Mouse (Mus musculus) heart, embryonic 15.5 days (tissue): ENCODE results near the gene Kcnk7. TPM values are rescaled to one million over a fixed set of nuclear protein-coding genes. Genes with fewer than 3 reads are reported as not detected.

ENCODE experiments used
- ATAC-seq: fragments of 200-750 bp; cut with Nextera tagmentation; replicated peaks from 2 replicates; pipeline ENCODE4 v1.8.0; 2017; ENCODE audit warnings: low read depth, moderate TSS enrichment; ENCODE audit not compliant: insufficient number of reproducible peaks, insufficient read depth, low FRiP score
- H3K27ac ChIP-seq: fragments of 300-500 bp; sonication (generic); 2 replicates; pipeline ENCODE4 v1.5.1; 2015; ENCODE audit warnings: mild to moderate bottlenecking, inconsistent platforms
- H3K27me3 ChIP-seq: fragments of 300-500 bp; sonication (generic); 2 replicates; pipeline ENCODE4 v1.6.1; 2015; ENCODE audit warnings: inconsistent platforms
- H3K36me3 ChIP-seq: fragments of 300-500 bp; sonication (generic); 2 replicates; pipeline ENCODE4 v1.6.1; 2015; ENCODE audit warnings: mild to moderate bottlenecking, inconsistent platforms
- H3K4me1 ChIP-seq: fragments of 300-500 bp; sonication (generic); replicated peaks from 2 replicates; pipeline ENCODE4 v1.6.1; 2015; ENCODE audit warnings: inconsistent platforms
- H3K4me2 ChIP-seq: fragments of 300-500 bp; sonication (generic); 2 replicates; pipeline ENCODE4 v1.6.1; 2015; ENCODE audit warnings: inconsistent platforms, mild to moderate bottlenecking, moderate library complexity
- H3K4me3 ChIP-seq: fragments of 300-500 bp; sonication (generic); 2 replicates; pipeline ENCODE4 v1.5.1; 2015; ENCODE audit warnings: mild to moderate bottlenecking, inconsistent platforms
- H3K9ac ChIP-seq: fragments of 300-500 bp; sonication (generic); 2 replicates; pipeline ENCODE4 v1.6.1; 2015; ENCODE audit warnings: mild to moderate bottlenecking, inconsistent platforms
- H3K9me3 ChIP-seq: fragments of 300-500 bp; sonication (generic); replicated peaks from 2 replicates; pipeline ENCODE4 v1.6.1; 2016; ENCODE audit warnings: inconsistent platforms
- WGBS: fragments of 180-500 bp; shearing (Covaris S2); methylation state at CpG from one replicate; pipeline ENCODE4 v1.1.7; 2015; ENCODE audit warnings: mixed read lengths; 5-methylcytosine and 5-hydroxymethylcytosine counted together
- polyA plus RNA-seq: library from polyadenylated mRNA; unstranded; fragments of >200 nt; fragmentation: Nextera tagmentation; extraction: Ambion mirVana; gene quantifications from 2 replicates; pipeline ENCODE4 v1.2.1, GENCODE M21; 2015

The Kcnk7 gene
- polyA plus RNA-seq, 1 experiment from 2014 or later: 0.40 TPM

DNA sequence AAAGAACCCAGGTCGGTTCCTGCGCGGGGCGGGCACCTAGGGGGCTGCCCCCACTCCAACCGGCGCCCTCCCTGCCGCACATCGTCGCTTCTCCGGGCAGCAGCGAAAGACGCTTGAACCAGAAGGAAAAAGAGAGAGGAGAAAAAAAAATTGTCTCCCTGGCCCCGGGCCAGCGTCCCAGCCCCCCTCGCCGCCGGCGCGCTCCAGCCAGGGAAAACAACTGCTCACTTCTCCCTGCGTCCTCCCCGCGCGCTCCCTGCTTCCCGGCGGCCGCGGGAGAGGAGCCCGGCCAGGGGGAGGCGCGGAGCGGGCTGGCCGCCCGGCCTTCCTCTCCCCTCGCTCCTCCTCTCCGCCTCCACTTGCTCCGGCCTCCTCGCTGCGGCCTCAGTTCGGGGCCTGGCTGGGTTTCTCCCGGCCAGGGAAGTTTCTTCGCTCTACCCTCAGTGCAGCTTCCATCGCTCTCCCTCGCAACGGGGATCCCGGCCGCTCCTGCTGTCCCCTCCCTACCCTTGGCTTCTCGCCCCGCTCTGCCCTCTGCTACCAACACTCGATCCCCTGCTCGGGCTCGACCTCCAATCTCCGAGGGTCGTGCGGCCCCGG is 37.6 kb downstream of the Kcnk7 start:
- under 1% methylated on average over 52 of the region's 55 CpGs for WGBS
- Histone ChIP-seq H3K4me1 (peaks cover 67% of the 10 kb centered on the region), H3K27me3 (peaks cover 32% of the 10 kb centered on the region), H3K9me3 (no peaks in the 10 kb centered on the region), H3K4me2 (peak overlapping the region; percentile 96), H3K36me3 (no peaks in the 10 kb centered on the region), H3K27ac (peak overlapping the region; percentile 94), H3K9ac (peak overlapping the region; percentile 90), H3K4me3 (peak overlapping the region; percentile 68)
- peak; percentile 76 for ATAC-seq

GRCm38 (mm10) chr19:5742241-5742641 is 38.1 kb downstream of the Kcnk7 start:
- peak; percentile 33 for ATAC-seq
- Histone ChIP-seq H3K27me3 (peaks cover 29% of the 10 kb centered on the region), H3K9ac (peak overlapping the region; percentile 90), H3K36me3 (no peaks in the 10 kb centered on the region), H3K4me2 (peak overlapping the region; percentile 96), H3K27ac (peak overlapping the region; percentile 94), H3K9me3 (no peaks in the 10 kb centered on the region), H3K4me1 (peaks cover 70% of the 10 kb centered on the region), H3K4me3 (peak overlapping the region; percentile 68)
- 2% methylated on average over 32 of the region's 32 CpGs for WGBS

- Histone ChIP-seq H3K4me3 (peak overlapping the region; percentile 68), H3K4me1 (peaks cover 70% of the 10 kb centered on the region), H3K27me3 (peaks cover 34% of the 10 kb centered on the region), H3K9ac (0 out of 2 replicates have a peak overlapping the region, but pooled peaks have one; percentile 37), H3K9me3 (no peaks in the 10 kb centered on the region), H3K27ac (no peak overlapping the region), H3K4me2 (peak overlapping the region; percentile 96), H3K36me3 (no peaks in the 10 kb centered on the region)
- WGBS: 55% methylated on average over 5 of the region's 5 CpGs
- ATAC-seq: no peak
These were observed 39.4 kb downstream of the Kcnk7 start for GRCm38 (mm10) chr19:5743576-5743975.

DNA sequence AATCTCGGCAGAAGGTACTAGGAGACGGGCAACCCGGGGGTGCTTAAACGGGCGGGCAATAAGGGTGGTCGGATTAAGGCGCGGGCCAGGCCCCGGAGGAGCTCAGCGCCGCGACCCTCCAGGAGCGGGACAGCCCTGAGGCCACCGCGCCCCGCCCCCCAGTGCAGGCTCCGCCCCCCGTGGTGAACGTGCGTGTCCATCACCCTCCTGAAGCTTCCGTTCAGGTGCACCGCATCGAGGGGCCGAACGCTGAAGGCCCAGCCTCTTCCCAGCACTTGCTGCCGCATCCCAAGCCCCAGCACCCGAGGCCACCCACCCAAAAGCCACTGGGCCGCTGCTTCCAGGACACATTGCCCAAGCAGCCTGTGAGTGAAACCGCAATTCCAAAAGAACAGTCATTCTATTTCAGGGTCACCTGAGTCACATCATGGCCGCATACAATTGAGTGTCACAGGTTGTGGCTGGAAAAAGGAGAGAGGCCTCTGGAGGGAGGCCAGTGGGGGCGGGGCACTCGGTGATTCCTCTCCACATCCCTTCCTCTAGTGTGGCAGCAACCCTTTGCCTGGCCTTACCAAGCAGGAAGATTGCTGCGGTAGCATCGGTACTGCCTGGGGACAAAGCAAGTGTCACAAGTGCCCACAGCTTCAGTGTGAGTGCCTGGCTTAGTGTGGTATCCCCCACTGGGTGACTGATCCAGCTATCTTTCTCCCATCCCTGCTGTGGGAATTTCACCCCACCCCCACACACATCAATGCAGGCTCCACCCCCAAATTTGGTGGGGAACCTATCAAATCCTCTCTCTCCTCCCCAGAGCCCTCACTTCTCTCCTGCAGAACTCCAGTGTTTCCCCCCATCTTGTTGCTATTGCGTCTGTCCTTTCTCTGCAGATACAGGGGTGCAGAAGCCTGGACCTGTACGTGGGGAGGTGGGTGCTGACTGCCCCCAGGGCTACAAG is 41.9 kb downstream of the Kcnk7 start:
- no peak overlapping the region for H3K27ac ChIP-seq
- H3K9me3 ChIP-seq: no peaks in the 10 kb centered on the region
- WGBS: 10% methylated on average over 35 of the region's 36 CpGs
- H3K36me3 ChIP-seq: no peaks in the 10 kb centered on the region; the same call in 1 of the 2 replicates
- H3K27me3 ChIP-seq: peaks cover 55% of the 10 kb centered on the region
- H3K9ac ChIP-seq: peak overlapping the region; percentile 14; the same call in 1 of the 2 replicates
- peak overlapping the region; percentile 62 for H3K4me2 ChIP-seq
- ATAC-seq: no peak
- H3K4me1 ChIP-seq: peaks cover 56% of the 10 kb centered on the region
- peak overlapping the region; percentile 34 for H3K4me3 ChIP-seq

DNA sequence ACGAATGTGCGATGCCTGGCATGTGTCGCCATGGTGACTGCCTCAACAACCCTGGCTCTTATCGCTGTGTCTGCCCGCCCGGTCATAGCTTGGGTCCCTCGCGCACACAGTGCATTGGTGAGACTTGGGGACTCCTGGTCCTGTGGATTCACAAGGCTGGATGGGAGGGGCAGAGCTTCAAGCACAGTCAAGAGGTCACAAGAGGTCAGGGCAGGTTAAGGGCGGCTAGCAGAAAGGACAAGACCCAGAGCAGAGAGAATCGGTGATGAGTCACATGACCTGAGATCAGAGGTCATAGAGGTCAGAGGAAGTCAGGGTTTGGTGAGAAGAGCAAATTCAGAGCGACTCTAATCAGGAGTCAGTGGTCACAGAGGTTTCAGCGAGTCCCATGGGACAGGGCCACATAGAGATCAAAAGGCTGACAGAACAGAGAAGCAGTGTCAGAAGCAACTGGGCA is 42.8 kb downstream of the Kcnk7 start:
- no peaks in the 10 kb centered on the region for H3K9me3 ChIP-seq
- no peak overlapping the region for H3K4me3 ChIP-seq
- peaks cover under 1% of the 10 kb centered on the region; the same call in 1 of the 2 replicates for H3K36me3 ChIP-seq
- no peak overlapping the region for H3K27ac ChIP-seq
- H3K27me3 ChIP-seq: peaks cover 64% of the 10 kb centered on the region
- H3K4me2 ChIP-seq: no peak overlapping the region
- WGBS: 35% methylated on average over 12 of the region's 12 CpGs
- peaks cover 59% of the 10 kb centered on the region for H3K4me1 ChIP-seq
- H3K9ac ChIP-seq: no peak overlapping the region
- no peak for ATAC-seq

- Histone ChIP-seq H3K4me1 (peaks cover 37% of the 10 kb centered on the region), H3K4me3 (no peak overlapping the region), H3K27me3 (peaks cover 74% of the 10 kb centered on the region), H3K9me3 (no peaks in the 10 kb centered on the region), H3K27ac (no peak overlapping the region), H3K4me2 (no peak overlapping the region), H3K36me3 (peaks cover 7% of the 10 kb centered on the region; the same call in 1 of the 2 replicates), H3K9ac (no peak overlapping the region)
- 75% methylated on average over 6 of the region's 6 CpGs for WGBS
- no peak for ATAC-seq
These were observed 45.3 kb downstream of the Kcnk7 start for GRCm38 (mm10) chr19:5749476-5749875.

DNA sequence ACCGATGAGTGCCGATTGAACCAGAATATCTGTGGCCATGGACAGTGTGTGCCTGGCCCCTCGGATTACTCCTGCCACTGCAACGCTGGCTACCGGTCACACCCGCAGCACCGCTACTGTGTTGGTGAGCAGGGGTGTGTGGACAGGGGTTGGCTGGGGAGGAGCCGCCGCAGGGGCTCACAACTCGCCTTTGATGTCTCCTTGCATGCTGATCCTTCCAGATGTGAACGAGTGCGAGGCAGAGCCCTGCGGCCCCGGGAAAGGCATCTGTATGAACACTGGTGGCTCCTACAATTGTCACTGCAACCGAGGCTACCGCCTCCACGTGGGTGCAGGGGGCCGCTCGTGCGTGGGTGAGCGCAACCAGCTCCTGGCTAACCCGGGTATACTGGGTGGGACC is 46.8 kb downstream of the Kcnk7 start:
- WGBS: 24% methylated on average over 22 of the region's 22 CpGs
- H3K36me3 ChIP-seq: peaks cover 7% of the 10 kb centered on the region; the same call in 1 of the 2 replicates
- H3K9ac ChIP-seq: no peak overlapping the region
- no peaks in the 10 kb centered on the region for H3K9me3 ChIP-seq
- no peak for ATAC-seq
- no peak overlapping the region for H3K27ac ChIP-seq
- H3K27me3 ChIP-seq: peaks cover 66% of the 10 kb centered on the region
- no peak overlapping the region for H3K4me2 ChIP-seq
- peaks cover 23% of the 10 kb centered on the region for H3K4me1 ChIP-seq
- H3K4me3 ChIP-seq: no peak overlapping the region

DNA sequence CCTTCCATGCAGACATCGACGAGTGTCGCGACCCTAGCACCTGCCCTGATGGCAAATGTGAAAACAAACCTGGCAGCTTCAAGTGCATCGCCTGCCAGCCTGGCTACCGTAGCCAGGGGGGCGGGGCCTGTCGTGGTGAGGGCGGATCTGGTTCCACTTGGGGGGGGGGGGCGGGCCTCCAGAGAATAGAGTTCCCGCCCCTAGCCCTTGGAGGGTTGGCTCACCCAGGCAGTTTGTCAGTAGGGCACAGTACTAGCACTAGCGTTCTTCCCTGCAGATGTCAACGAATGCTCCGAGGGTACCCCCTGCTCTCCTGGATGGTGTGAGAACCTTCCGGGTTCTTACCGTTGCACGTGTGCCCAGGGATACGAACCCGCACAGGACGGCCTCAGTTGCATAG is 47.6 kb downstream of the Kcnk7 start:
- Histone ChIP-seq H3K4me2 (0 out of 2 replicates have a peak overlapping the region, but pooled peaks have one; percentile 15), H3K9ac (no peak overlapping the region), H3K9me3 (no peaks in the 10 kb centered on the region), H3K36me3 (peaks cover 7% of the 10 kb centered on the region; the same call in 1 of the 2 replicates), H3K4me3 (no peak overlapping the region), H3K4me1 (peaks cover 20% of the 10 kb centered on the region), H3K27ac (no peak overlapping the region), H3K27me3 (peaks cover 61% of the 10 kb centered on the region)
- ATAC-seq: no peak; the same call in 1 of the 2 replicates
- 15% methylated on average over 20 of the region's 20 CpGs for WGBS

- Histone ChIP-seq H3K9me3 (no peaks in the 10 kb centered on the region), H3K4me2 (peak overlapping the region; percentile 56), H3K36me3 (peaks cover 46% of the 10 kb centered on the region), H3K9ac (peak overlapping the region; percentile 40), H3K27ac (no peak overlapping the region; the same call in 1 of the 2 replicates), H3K27me3 (peaks cover 40% of the 10 kb centered on the region), H3K4me1 (peaks cover 22% of the 10 kb centered on the region), H3K4me3 (peak overlapping the region; percentile 28)
- peak; percentile 47; the same call in 1 of the 2 replicates for ATAC-seq
- 19% methylated on average over 27 of the region's 29 CpGs for WGBS
These were observed 52.3 kb downstream of the Kcnk7 start for GRCm38 (mm10) chr19:5756321-5756985.
